Mouse (Mus musculus): ENCODE results near the gene Mmp23. TPM values are rescaled to one million over a fixed set of nuclear protein-coding genes. Genes with fewer than 3 reads are reported as not detected.
A peak's percentile ranks its signal among the peaks of the same experiment; 100 is the strongest.
"Not testable (repeated sequence)": the region's sequence is repeated elsewhere in the genome, so short reads cannot be mapped to it uniquely, and the experiment has no call there.

Mmp23 gene
- 16.0 and 16.3 TPM in 2 replicates for polyA plus RNA-seq (2016; fragmentation: Nextera tagmentation; extraction: Ambion mirVana)

DNA sequence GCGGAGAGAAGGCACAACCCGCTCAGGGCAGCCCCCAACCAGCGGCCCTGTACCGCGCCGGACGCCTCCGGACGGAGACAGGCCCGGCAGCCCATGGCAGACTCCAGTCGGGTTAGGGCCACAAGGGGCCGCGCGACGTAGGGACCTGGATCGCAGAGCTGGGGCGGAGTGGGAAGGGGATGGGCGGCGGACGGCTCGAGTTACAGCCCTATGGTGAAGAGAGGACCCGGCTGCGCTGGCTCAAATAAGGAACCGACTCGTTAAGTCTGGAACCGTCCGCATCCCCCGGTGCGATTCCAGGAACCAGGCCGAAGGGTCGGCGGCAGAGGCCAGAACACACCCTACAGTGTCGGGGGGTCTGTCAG, at the start of gene Mmp23:
TSS of gene Mmp23 (minus strand) at position 299 of the 365 bp plus-strand sequence.
- H3K27ac ChIP-seq = no peak within 1 kb of the TSS
- 0 out of 2 replicates have a peak, but pooled peaks have one; percentile 39 for ATAC-seq (ENCODE audit: insufficient number of reproducible peaks, insufficient read depth, low FRiP score, low TSS enrichment, low read depth)
- under 1% methylated on average over 33 of the region's 33 CpGs for WGBS

GRCm38 (mm10) chr4:155700425-155700824, 47.2 kb upstream of the Mmp23 start:
- H3K9ac ChIP-seq (replicated peaks) = no peak overlapping the region
- H3K4me3 ChIP-seq (replicated peaks) = no peak overlapping the region
- no peaks in the 10 kb centered on the region for H3K36me3 ChIP-seq
- H3K4me1 ChIP-seq (replicated peaks) = peaks cover 12% of the 10 kb centered on the region
- H3K4me2 ChIP-seq = no peak overlapping the region
- H3K27ac ChIP-seq = no peak overlapping the region
- ATAC-seq (ENCODE audit: insufficient number of reproducible peaks, insufficient read depth, low FRiP score, low TSS enrichment, low read depth) = no peak
- H3K27me3 ChIP-seq = peaks cover 9% of the 10 kb centered on the region
- H3K9me3 ChIP-seq = no peaks in the 10 kb centered on the region

More for the DNA sequence above, at the start of gene Mmp23:
- no peaks in the 10 kb centered on the region for H3K9me3 ChIP-seq
- H3K9ac ChIP-seq (replicated peaks) = peak within 1 kb of the TSS; percentile 72
- H3K4me1 ChIP-seq (replicated peaks) = peaks cover 36% of the 10 kb centered on the region
- peaks cover 61% of the 10 kb centered on the region for H3K36me3 ChIP-seq
- H3K4me3 ChIP-seq (replicated peaks) = peak within 1 kb of the TSS; percentile 50
- peaks cover 68% of the 10 kb centered on the region for H3K27me3 ChIP-seq
- H3K4me2 ChIP-seq = peak within 1 kb of the TSS; percentile 93

DNA sequence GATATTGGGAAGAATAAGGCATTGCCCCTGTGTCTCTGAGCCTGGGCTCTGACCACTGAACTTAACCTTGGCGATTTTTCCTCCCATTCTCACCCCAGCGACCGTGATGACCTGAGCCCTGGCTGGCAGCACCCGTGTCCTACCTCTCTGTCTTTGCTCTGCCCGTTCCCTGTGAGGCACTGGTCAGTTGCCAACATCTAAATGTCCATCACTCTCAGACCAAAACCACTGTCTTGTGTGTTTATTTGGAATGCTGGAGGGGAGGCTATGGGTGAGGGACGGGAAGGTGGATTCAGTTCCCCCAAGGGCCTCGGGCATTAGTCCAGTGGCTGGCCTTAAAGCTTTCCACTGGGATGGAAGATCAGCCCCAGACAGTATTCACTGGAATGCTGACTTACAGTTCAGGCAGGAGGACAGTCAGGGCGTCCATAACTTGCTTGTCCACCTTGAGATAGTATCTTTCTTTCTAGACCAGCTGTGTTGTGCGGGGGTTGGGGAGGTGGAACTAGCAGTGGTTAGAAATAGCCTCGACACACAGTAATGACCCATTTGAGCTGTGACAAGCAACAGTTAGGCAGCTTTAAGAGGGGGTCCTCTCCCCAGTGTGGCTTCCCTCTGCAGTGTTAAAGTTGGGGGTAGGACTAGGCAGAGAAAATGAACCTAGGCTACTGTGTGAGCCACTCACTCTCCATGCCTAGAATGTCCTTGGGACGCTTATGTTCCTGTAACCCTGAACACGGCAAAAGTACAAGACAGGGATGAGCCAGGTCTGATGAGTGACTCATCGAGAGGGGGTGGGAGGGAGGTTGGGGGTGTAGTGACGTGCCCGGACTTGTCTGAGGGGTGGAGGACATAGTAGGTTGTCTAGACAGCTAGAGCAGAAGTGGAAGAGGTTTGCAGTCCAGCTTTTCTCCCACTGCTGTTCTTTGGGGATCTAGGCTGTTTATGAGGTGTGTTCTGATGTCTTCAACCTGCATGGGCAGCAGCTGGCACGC, 43.4 kb upstream of the Mmp23 start:
- 75% methylated on average over 16 of the region's 16 CpGs for WGBS
- Histone ChIP-seq H3K4me1 (replicated peaks) (peaks cover 16% of the 10 kb centered on the region), H3K9me3 (no peaks in the 10 kb centered on the region), H3K4me3 (replicated peaks) (0 out of 2 replicates have a peak overlapping the region, but pooled peaks have one; percentile 79), H3K36me3 (no peaks in the 10 kb centered on the region), H3K27ac (no peak overlapping the region), H3K27me3 (peaks cover 20% of the 10 kb centered on the region), H3K4me2 (peak overlapping the region; percentile 88), H3K9ac (replicated peaks) (0 out of 2 replicates have a peak overlapping the region, but pooled peaks have one; percentile 40)
- ATAC-seq (ENCODE audit: insufficient number of reproducible peaks, insufficient read depth, low FRiP score, low TSS enrichment, low read depth) = no peak

DNA sequence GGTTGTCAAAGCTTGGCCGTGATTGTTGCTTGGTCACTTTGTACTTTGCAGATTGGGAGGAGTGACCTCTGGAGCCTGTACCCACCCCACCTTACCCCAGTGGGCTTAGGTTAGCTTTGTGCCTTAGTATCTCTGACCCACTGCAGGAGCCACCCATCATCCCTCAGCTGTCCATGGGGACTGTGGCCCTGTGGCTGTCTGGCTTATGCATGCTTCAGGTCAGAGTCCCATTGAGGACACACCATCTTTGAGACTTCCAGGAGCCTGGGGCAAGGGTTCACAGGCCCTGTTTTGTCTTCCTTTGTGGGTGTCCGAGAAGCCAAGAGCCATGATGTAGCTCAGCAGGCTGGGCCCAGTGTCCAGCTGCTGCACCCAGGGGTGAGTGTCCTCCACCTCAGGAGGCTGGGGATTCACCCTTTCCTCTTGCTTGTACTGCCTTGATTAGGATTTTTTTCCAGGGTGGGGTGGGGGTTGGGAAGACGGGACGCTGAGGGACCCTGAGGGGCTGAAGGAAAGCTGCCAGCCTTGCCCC, 42.4 kb upstream of the Mmp23 start:
- Histone ChIP-seq H3K4me2 (peak overlapping the region; percentile 88), H3K9ac (replicated peaks) (peak overlapping the region; percentile 83; the same call in 1 of the 2 replicates)
- 75% methylated on average over 4 of the region's 4 CpGs for WGBS

GRCm38 (mm10) chr4:155694482-155695401, 41.6 kb upstream of the Mmp23 start:
- H3K4me3 ChIP-seq (replicated peaks) = peak overlapping the region; percentile 79
- H3K4me1 ChIP-seq (replicated peaks) = peaks cover 16% of the 10 kb centered on the region
- no peaks in the 10 kb centered on the region for H3K36me3 ChIP-seq
- peak; percentile 27; the same call in 1 of the 2 replicates for ATAC-seq (ENCODE audit: insufficient number of reproducible peaks, insufficient read depth, low FRiP score, low TSS enrichment, low read depth)
- peak overlapping the region; percentile 64; the same call in 1 of the 2 replicates for H3K27ac ChIP-seq
- H3K4me2 ChIP-seq = peak overlapping the region; percentile 88
- WGBS = 1% methylated on average over 92 of the region's 92 CpGs
- peaks cover 25% of the 10 kb centered on the region for H3K27me3 ChIP-seq
- H3K9me3 ChIP-seq = no peaks in the 10 kb centered on the region
- peak overlapping the region; percentile 83 for H3K9ac ChIP-seq (replicated peaks)

More for the DNA sequence above, 42.4 kb upstream of the Mmp23 start:
- Histone ChIP-seq H3K4me1 (replicated peaks) (peaks cover 16% of the 10 kb centered on the region), H3K9me3 (no peaks in the 10 kb centered on the region), H3K36me3 (no peaks in the 10 kb centered on the region), H3K27ac (no peak overlapping the region), H3K27me3 (peaks cover 24% of the 10 kb centered on the region), H3K4me3 (replicated peaks) (peak overlapping the region; percentile 79)
- no peak for ATAC-seq (ENCODE audit: insufficient number of reproducible peaks, insufficient read depth, low FRiP score, low TSS enrichment, low read depth)

- H3K9ac ChIP-seq (replicated peaks) = peak within 1 kb of the TSS; percentile 83
- peak within 1 kb of the TSS; percentile 79 for H3K4me3 ChIP-seq (replicated peaks)
- WGBS = under 1% methylated on average over 33 of the region's 47 CpGs
- no peaks in the 10 kb centered on the region for H3K9me3 ChIP-seq
- peak within 1 kb of the TSS; percentile 64; the same call in 1 of the 2 replicates for H3K27ac ChIP-seq
- ATAC-seq (ENCODE audit: insufficient number of reproducible peaks, insufficient read depth, low FRiP score, low TSS enrichment, low read depth) = peak; percentile 58; the same call in 1 of the 2 replicates
- peaks cover 16% of the 10 kb centered on the region for H3K4me1 ChIP-seq (replicated peaks)
- peaks cover 25% of the 10 kb centered on the region for H3K27me3 ChIP-seq
- H3K36me3 ChIP-seq = no peaks in the 10 kb centered on the region
- peak within 1 kb of the TSS; percentile 88 for H3K4me2 ChIP-seq
These were observed 40.9 kb upstream of the Mmp23 start, which contains the start of gene Fndc10 for GRCm38 (mm10) chr4:155694111-155694481. Gene Fndc10 (plus strand): TSS chr4:155694342.

- H3K27me3 ChIP-seq = peaks cover 25% of the 10 kb centered on the region
- H3K9me3 ChIP-seq = no peaks in the 10 kb centered on the region
- H3K4me2 ChIP-seq = no peak overlapping the region
- no peaks in the 10 kb centered on the region for H3K36me3 ChIP-seq
- ATAC-seq (ENCODE audit: insufficient number of reproducible peaks, insufficient read depth, low FRiP score, low TSS enrichment, low read depth) = no peak
- no peak overlapping the region for H3K4me3 ChIP-seq (replicated peaks)
- H3K9ac ChIP-seq (replicated peaks) = no peak overlapping the region
- H3K4me1 ChIP-seq (replicated peaks) = peaks cover 16% of the 10 kb centered on the region
- H3K27ac ChIP-seq = no peak overlapping the region
- 98% methylated on average over 3 of the region's 3 CpGs for WGBS
These were observed 39.2 kb upstream of the Mmp23 start for GRCm38 (mm10) chr4:155692421-155692820.

- H3K4me3 ChIP-seq (replicated peaks) = no peak overlapping the region
- H3K27me3 ChIP-seq = peaks cover 19% of the 10 kb centered on the region
- H3K9ac ChIP-seq (replicated peaks) = no peak overlapping the region
- H3K36me3 ChIP-seq = no peaks in the 10 kb centered on the region
- peaks cover 11% of the 10 kb centered on the region for H3K4me1 ChIP-seq (replicated peaks)
- no peaks in the 10 kb centered on the region for H3K9me3 ChIP-seq
- H3K4me2 ChIP-seq = no peak overlapping the region
- ATAC-seq (ENCODE audit: insufficient number of reproducible peaks, insufficient read depth, low FRiP score, low TSS enrichment, low read depth) = no peak
- H3K27ac ChIP-seq = no peak overlapping the region
- 86% methylated on average over 12 of the region's 12 CpGs for WGBS
These were observed 37.6 kb upstream of the Mmp23 start for GRCm38 (mm10) chr4:155690571-155691375.

DNA sequence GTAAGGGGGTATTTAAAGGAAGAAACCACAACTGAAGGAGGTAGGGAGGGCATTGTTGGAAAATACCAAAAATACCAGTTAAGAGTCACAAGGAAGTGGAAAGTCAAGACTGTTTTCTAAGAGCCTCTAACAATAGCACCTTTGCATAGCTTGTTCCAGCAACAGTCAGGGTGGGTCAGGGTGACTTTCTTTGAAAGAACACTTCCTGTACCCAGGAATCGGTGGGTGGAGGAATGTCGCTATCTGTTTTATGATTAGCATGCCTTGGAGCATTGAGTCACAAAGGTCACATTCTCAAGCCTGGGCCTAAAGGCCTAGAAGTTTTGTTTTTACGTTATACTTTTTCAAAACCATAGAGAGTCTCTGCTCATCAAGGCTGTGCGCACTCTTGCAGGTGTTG, 34.6 kb upstream of the Mmp23 start:
- not testable (repeated sequence) for ATAC-seq (ENCODE audit: insufficient number of reproducible peaks, insufficient read depth, low FRiP score, low TSS enrichment, low read depth); H3K4me2 ChIP-seq; H3K4me3 ChIP-seq (replicated peaks); H3K9ac ChIP-seq (replicated peaks); H3K36me3 ChIP-seq; H3K27me3 ChIP-seq; H3K27ac ChIP-seq; H3K9me3 ChIP-seq; H3K4me1 ChIP-seq (replicated peaks)
- WGBS = 90% methylated on average over 4 of the region's 4 CpGs

- not testable (repeated sequence) for H3K9me3 ChIP-seq; H3K4me2 ChIP-seq; H3K9ac ChIP-seq (replicated peaks); H3K36me3 ChIP-seq; ATAC-seq (ENCODE audit: insufficient number of reproducible peaks, insufficient read depth, low FRiP score, low TSS enrichment, low read depth); H3K4me3 ChIP-seq (replicated peaks); H3K27ac ChIP-seq; H3K4me1 ChIP-seq (replicated peaks); H3K27me3 ChIP-seq
- 88% methylated on average over 16 of the region's 19 CpGs for WGBS
These were observed 30.6 kb upstream of the Mmp23 start for GRCm38 (mm10) chr4:155683670-155684277.

All from limb, embryonic 12.5 days (tissue).